Mouse (Mus musculus) thymus, postnatal 25 days (tissue): ENCODE results near the gene Zfp385a.

Experiments
- DNase-seq: peaks from one replicate; pipeline ENCODE4 v3.0.0; 2022

The Zfp385a gene

GRCm38 (mm10) chr15:103305792-103306645 is 33.9 kb downstream of the Zfp385a start:
- DNase-seq: no peak

GRCm38 (mm10) chr15:103305070-103305678 is 34.7 kb downstream of the Zfp385a start:
- DNase-seq: peak; percentile 85

GRCm38 (mm10) chr15:103304616-103304969 is 35.3 kb downstream of the Zfp385a start:
- DNase-seq: no peak

GRCm38 (mm10) chr15:103303916-103304615 is 35.8 kb downstream of the Zfp385a start:
- no peak for DNase-seq

GRCm38 (mm10) chr15:103302341-103303021 is 37.4 kb downstream of the Zfp385a start:
- no peak for DNase-seq

- no peak for DNase-seq
Measured at GRCm38 (mm10) chr15:103301547-103302340, 38.1 kb downstream of the Zfp385a start.

- DNase-seq: no peak
Measured at GRCm38 (mm10) chr15:103301046-103301445, 38.8 kb downstream of the Zfp385a start.

GRCm38 (mm10) chr15:103300560-103300959 is 39.3 kb downstream of the Zfp385a start:
- DNase-seq: no peak

GRCm38 (mm10) chr15:103300067-103300471 is 39.8 kb downstream of the Zfp385a start:
- DNase-seq: no peak

GRCm38 (mm10) chr15:103299644-103300043 is 40.2 kb downstream of the Zfp385a start:
- no peak for DNase-seq

GRCm38 (mm10) chr15:103298861-103299616 is 40.9 kb downstream of the Zfp385a start:
- no peak for DNase-seq

GRCm38 (mm10) chr15:103298026-103298425 is 41.9 kb downstream of the Zfp385a start:
- DNase-seq: no peak

GRCm38 (mm10) chr15:103297313-103297712 is 42.6 kb downstream of the Zfp385a start:
- no peak for DNase-seq

- peak; percentile 19 for DNase-seq
Measured at GRCm38 (mm10) chr15:103295851-103296250, 44.0 kb downstream of the Zfp385a start.

GRCm38 (mm10) chr15:103294649-103295048 is 45.2 kb downstream of the Zfp385a start:
- DNase-seq: no peak

GRCm38 (mm10) chr15:103293375-103293774 is 46.5 kb downstream of the Zfp385a start:
- DNase-seq: no peak

- no peak for DNase-seq
Measured at GRCm38 (mm10) chr15:103292673-103293345, 47.1 kb downstream of the Zfp385a start.

- no peak for DNase-seq
Measured at GRCm38 (mm10) chr15:103290843-103291242, 49.0 kb downstream of the Zfp385a start.

GRCm38 (mm10) chr15:103290417-103290816 is 49.5 kb downstream of the Zfp385a start:
- no peak for DNase-seq

- DNase-seq: no peak
Measured at GRCm38 (mm10) chr15:103289600-103289999, 50.3 kb downstream of the Zfp385a start.
